Mouse (Mus musculus): ENCODE results near the gene Foxn1.
A peak's percentile ranks its signal among the peaks of the same experiment; 100 is the strongest.

The Foxn1 gene

GRCm38 (mm10) chr11:78327215-78327614, 59.1 kb downstream of the Foxn1 start:
- no peak for DNase-seq (ENCODE audit: low spot score)

- no peak for DNase-seq (ENCODE audit: low spot score)
These were observed 61.4 kb downstream of the Foxn1 start for GRCm38 (mm10) chr11:78324965-78325364.

- DNase-seq (ENCODE audit: low spot score), result no peak
These were observed 62.2 kb downstream of the Foxn1 start for GRCm38 (mm10) chr11:78324000-78324785.

- peak; percentile 69 for DNase-seq (ENCODE audit: low spot score)
These were observed 63.5 kb downstream of the Foxn1 start, which contains the start of gene Aldoc for GRCm38 (mm10) chr11:78322860-78323259. Aldoc (plus strand) TSS chr11:78322968.

- DNase-seq (ENCODE audit: low spot score), result no peak
These were observed 64.1 kb downstream of the Foxn1 start for GRCm38 (mm10) chr11:78322076-78322831.

- DNase-seq (ENCODE audit: low spot score), result no peak
These were observed 67.9 kb downstream of the Foxn1 start for GRCm38 (mm10) chr11:78318411-78318810.

- DNase-seq (ENCODE audit: low spot score), result no peak
These were observed 72.7 kb downstream of the Foxn1 start for GRCm38 (mm10) chr11:78313662-78314061.

GRCm38 (mm10) chr11:78310861-78311511, 75.4 kb downstream of the Foxn1 start:
- no peak for DNase-seq (ENCODE audit: low spot score)
